Mouse (Mus musculus): ENCODE results near the gene Gm14124. TPM values are rescaled to one million over a fixed set of nuclear protein-coding genes. Genes with fewer than 3 reads are reported as not detected.
A peak's percentile ranks its signal among the peaks of the same experiment; 100 is the strongest.
"Not testable (repeated sequence)": the region's sequence is repeated elsewhere in the genome, so short reads cannot be mapped to it uniquely, and the experiment has no call there.

Gene Gm14124
- polyA plus RNA-seq, 1 experiment = 0.30 TPM

DNA sequence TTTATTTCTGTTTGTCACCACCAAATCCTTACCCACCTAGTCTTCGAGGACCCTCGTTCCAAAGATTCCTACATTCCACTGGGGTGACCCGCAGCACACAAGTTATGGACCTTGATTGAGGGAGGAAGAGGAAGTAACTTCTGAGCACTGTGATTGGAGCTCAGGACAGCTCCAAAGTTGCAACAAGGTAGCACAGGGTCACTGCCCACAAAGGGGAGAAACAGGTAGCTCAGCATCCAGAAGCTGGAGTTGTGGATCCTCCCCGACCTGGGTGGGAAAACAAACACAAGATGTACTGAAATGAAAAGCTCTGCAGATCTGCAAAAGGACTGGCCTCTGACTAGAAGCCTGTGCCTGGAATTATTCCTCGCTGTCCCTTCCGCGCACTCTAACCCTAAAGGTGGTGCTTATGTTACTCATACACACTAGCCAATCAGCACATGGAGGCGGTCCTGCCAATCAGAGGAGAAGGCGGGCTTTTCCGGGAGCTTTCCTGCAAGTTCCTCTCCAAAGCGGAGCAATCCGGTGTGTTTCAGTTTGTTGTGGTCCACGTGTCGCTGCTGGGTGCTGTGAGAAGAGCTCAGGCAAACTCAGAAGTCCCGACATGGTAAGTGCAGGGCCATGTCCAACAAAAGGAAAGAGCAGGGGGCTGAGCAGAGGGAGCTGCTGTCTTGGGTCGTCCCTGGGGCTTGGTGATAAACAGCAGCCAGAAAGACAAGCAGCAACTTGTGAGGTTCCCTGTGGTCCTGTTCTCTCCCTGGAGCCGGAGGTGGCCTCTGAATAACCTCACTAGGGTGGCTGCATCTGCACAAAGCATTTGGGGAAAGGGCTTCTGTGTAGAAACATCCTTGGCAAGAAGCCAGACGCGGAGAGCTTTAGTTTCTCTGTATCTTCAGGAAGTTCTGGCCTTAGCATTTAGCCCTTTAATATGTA, 53.9 kb downstream of the Gm14124 start:
- H3K4me1 ChIP-seq (ENCODE audit: control insufficient read depth, insufficient read depth, low read length); H3K27ac ChIP-seq (ENCODE audit: insufficient read depth, low read length): not testable (repeated sequence)
- peak overlapping the region; percentile 84 for H3K4me3 ChIP-seq (ENCODE audit: insufficient read depth, low read length)
- TF ChIP-seq POLR2A (IDR thresholded peaks at IDR 0.05; ENCODE audit: low read depth, low read length) = peak; percentile 76

GRCm38 (mm10) chr2:150316140-150316539, 58.8 kb downstream of the Gm14124 start:
- no peak for TF ChIP-seq POLR2A (IDR thresholded peaks at IDR 0.05; ENCODE audit: low read depth, low read length)
- TF ChIP-seq CTCF (IDR thresholded peaks at IDR 0.05; ENCODE audit: borderline replicate concordance, insufficient read depth, low read length) = no peak

GRCm38 (mm10) chr2:150318973-150319372, 61.7 kb downstream of the Gm14124 start:
- H3K4me1 ChIP-seq (ENCODE audit: control insufficient read depth, insufficient read depth, low read length) = no peaks in the 10 kb centered on the region
- TF ChIP-seq CTCF (IDR thresholded peaks at IDR 0.05; ENCODE audit: borderline replicate concordance, insufficient read depth, low read length) (no peak), POLR2A (IDR thresholded peaks at IDR 0.05; ENCODE audit: low read depth, low read length) (no peak)
- H3K4me3 ChIP-seq (ENCODE audit: insufficient read depth, low read length) = no peak overlapping the region
- H3K27ac ChIP-seq (ENCODE audit: insufficient read depth, low read length) = no peak overlapping the region

More at GRCm38 (mm10) chr2:150316140-150316539, 58.8 kb downstream of the Gm14124 start:
- Histone ChIP-seq H3K4me3 (ENCODE audit: insufficient read depth, low read length) (no peak overlapping the region), H3K4me1 (ENCODE audit: control insufficient read depth, insufficient read depth, low read length) (no peaks in the 10 kb centered on the region), H3K27ac (ENCODE audit: insufficient read depth, low read length) (no peak overlapping the region)

Other genes with a start within 250 kb of the Gm14124 start
- gene Zfp120, start 120.8 kb upstream of the Gm14124 start, polyA plus RNA-seq (2011; ENCODE audit: insufficient read length, low read depth, missing spikeins) = 8.5 and 9.3 TPM in 2 replicates
- gene Gm10770, start 77.8 kb upstream of the Gm14124 start, polyA plus RNA-seq (2011; ENCODE audit: insufficient read length, low read depth, missing spikeins) = not detected in 2 replicates
- gene Gm14139, start 75.8 kb upstream of the Gm14124 start, polyA plus RNA-seq (2011; ENCODE audit: insufficient read length, low read depth, missing spikeins) = 0.38 TPM in 1 of 2 replicates, not detected in the other
- 5.9 and 9.6 TPM in 2 replicates for gene Zfp937, start 39.4 kb upstream of the Gm14124 start, polyA plus RNA-seq (2011; ENCODE audit: insufficient read length, low read depth, missing spikeins)
- gene Gm21994, start 1.9 kb upstream of the Gm14124 start, polyA plus RNA-seq (2011; ENCODE audit: insufficient read length, low read depth, missing spikeins) = 2.3 and 4.3 TPM in 2 replicates
- 2.8 TPM in 1 of 2 replicates, not detected in the other for gene Gm10130, start 66.2 kb downstream of the Gm14124 start, polyA plus RNA-seq (2011; ENCODE audit: insufficient read length, low read depth, missing spikeins)
- gene 3300002I08Rik, start 105.2 kb downstream of the Gm14124 start, polyA plus RNA-seq (2011; ENCODE audit: insufficient read length, low read depth, missing spikeins) = 4.9 and 5.9 TPM in 2 replicates
- 10.5 and 11.0 TPM in 2 replicates for gene Zfp442, start 194.0 kb downstream of the Gm14124 start, polyA plus RNA-seq (2011; ENCODE audit: insufficient read length, low read depth, missing spikeins)
- not detected in 2 replicates for gene Zfp345, start 227.6 kb downstream of the Gm14124 start, polyA plus RNA-seq (2011; ENCODE audit: insufficient read length, low read depth, missing spikeins)